Mouse (Mus musculus) hindbrain, embryonic 15.5 days (tissue): Measurements from ENCODE around the gene Abhd17c. TPM values are rescaled to one million over a fixed set of nuclear protein-coding genes. Genes with fewer than 3 reads are reported as not detected.

Source experiments
- ATAC-seq: fragments of 200-750 bp; cut with Nextera tagmentation; 2 replicates; pipeline ENCODE4 v1.8.0; 2017; ENCODE audit warnings: low read depth, moderate number of reproducible peaks, moderate TSS enrichment; ENCODE audit not compliant: low FRiP score
- H3K27ac ChIP-seq: fragments of 300-500 bp; sonication (generic); replicated peaks from 2 replicates; pipeline ENCODE4 v1.5.1; 2015; ENCODE audit warnings: mild to moderate bottlenecking, inconsistent platforms
- H3K27me3 ChIP-seq: fragments of 300-500 bp; sonication (generic); 2 replicates; pipeline ENCODE4 v1.6.1; 2015; ENCODE audit warnings: control low read depth, inconsistent platforms
- H3K36me3 ChIP-seq: fragments of 300-500 bp; sonication (generic); 2 replicates; pipeline ENCODE4 v1.6.1; 2015; ENCODE audit warnings: control low read depth, inconsistent platforms
- H3K4me1 ChIP-seq: fragments of 300-500 bp; sonication (generic); replicated peaks from 2 replicates; pipeline ENCODE4 v1.6.1; 2015; ENCODE audit warnings: control low read depth, inconsistent platforms
- H3K4me2 ChIP-seq: fragments of 300-500 bp; sonication (generic); 2 replicates; pipeline ENCODE4 v1.6.1; 2015; ENCODE audit warnings: moderate library complexity, mild to moderate bottlenecking, inconsistent platforms
- H3K4me3 ChIP-seq: fragments of 300-500 bp; sonication (generic); 2 replicates; pipeline ENCODE4 v1.5.1; 2015; ENCODE audit warnings: mild to moderate bottlenecking, inconsistent platforms
- H3K9ac ChIP-seq: fragments of 300-500 bp; sonication (generic); 2 replicates; pipeline ENCODE4 v1.6.1; 2015; ENCODE audit warnings: inconsistent platforms
- H3K9me3 ChIP-seq: fragments of 300-500 bp; sonication (generic); 2 replicates; pipeline ENCODE4 v1.6.1; 2016; ENCODE audit warnings: control low read depth, inconsistent platforms
- WGBS: fragments of 180-500 bp; shearing (Covaris S2); methylation state at CpG from one replicate; pipeline ENCODE4 v1.1.7; 2015; 5-methylcytosine and 5-hydroxymethylcytosine counted together
- polyA plus RNA-seq: library from polyadenylated mRNA; unstranded; fragments of >200 nt; fragmentation: Nextera tagmentation; extraction: Ambion mirVana; gene quantifications from 2 replicates; pipeline ENCODE4 v1.2.1, GENCODE M21; 2015

Abhd17c gene
- polyA plus RNA-seq, 1 experiment from 2014 or later, result 76.6 TPM

GRCm38 (mm10) chr7:84171177-84171787 lies 19.6 kb upstream of the Abhd17c start:
- Histone ChIP-seq H3K4me2 (no peak overlapping the region), H3K27ac (no peak overlapping the region), H3K9ac (no peak overlapping the region), H3K36me3 (no peaks in the 10 kb centered on the region), H3K9me3 (no peaks in the 10 kb centered on the region), H3K4me3 (no peak overlapping the region), H3K27me3 (no peaks in the 10 kb centered on the region), H3K4me1 (0 out of 2 replicates have a peak, but pooled peaks cover 4% of the 10 kb centered on the region)
- 94% methylated on average over 1 of the region's 1 CpGs for WGBS
- no peak for ATAC-seq

- no peak overlapping the region for H3K27ac ChIP-seq
- 87% methylated on average over 2 of the region's 2 CpGs for WGBS
- H3K9ac ChIP-seq, result no peak overlapping the region
- H3K27me3 ChIP-seq, result no peaks in the 10 kb centered on the region
- no peaks in the 10 kb centered on the region for H3K36me3 ChIP-seq
- H3K4me3 ChIP-seq, result no peak overlapping the region
- H3K4me2 ChIP-seq, result no peak overlapping the region
- ATAC-seq, result no peak
- H3K9me3 ChIP-seq, result no peaks in the 10 kb centered on the region
- H3K4me1 ChIP-seq, result no peaks in the 10 kb centered on the region
Observed at GRCm38 (mm10) chr7:84168355-84168754, 16.7 kb upstream of the Abhd17c start.

GRCm38 (mm10) chr7:84166721-84167419 lies 15.2 kb upstream of the Abhd17c start:
- ATAC-seq, result no peak
- WGBS, result 90% methylated on average over 4 of the region's 4 CpGs
- no peaks in the 10 kb centered on the region for H3K9me3 ChIP-seq
- H3K4me1 ChIP-seq, result no peaks in the 10 kb centered on the region
- H3K36me3 ChIP-seq, result no peaks in the 10 kb centered on the region
- no peak overlapping the region for H3K9ac ChIP-seq
- no peak overlapping the region for H3K4me3 ChIP-seq
- no peaks in the 10 kb centered on the region for H3K27me3 ChIP-seq
- H3K27ac ChIP-seq, result no peak overlapping the region
- no peak overlapping the region for H3K4me2 ChIP-seq

GRCm38 (mm10) chr7:84166007-84166406 lies 14.3 kb upstream of the Abhd17c start:
- Histone ChIP-seq H3K4me2 (no peak overlapping the region), H3K9ac (no peak overlapping the region), H3K36me3 (no peaks in the 10 kb centered on the region), H3K4me1 (no peaks in the 10 kb centered on the region), H3K9me3 (no peaks in the 10 kb centered on the region), H3K27me3 (no peaks in the 10 kb centered on the region), H3K27ac (no peak overlapping the region), H3K4me3 (no peak overlapping the region)
- WGBS, result 82% methylated on average over 1 of the region's 1 CpGs
- no peak for ATAC-seq

GRCm38 (mm10) chr7:84165288-84165687 lies 13.6 kb upstream of the Abhd17c start:
- Histone ChIP-seq H3K9me3 (no peaks in the 10 kb centered on the region), H3K9ac (no peak overlapping the region), H3K27me3 (no peaks in the 10 kb centered on the region), H3K27ac (no peak overlapping the region), H3K36me3 (no peaks in the 10 kb centered on the region), H3K4me1 (no peaks in the 10 kb centered on the region), H3K4me2 (no peak overlapping the region), H3K4me3 (no peak overlapping the region)
- ATAC-seq, result no peak
- 52% methylated on average over 3 of the region's 3 CpGs for WGBS

- no peak for ATAC-seq
- 87% methylated on average over 4 of the region's 4 CpGs for WGBS
- H3K27ac ChIP-seq, result no peak overlapping the region
Observed at GRCm38 (mm10) chr7:84164880-84165279, 13.2 kb upstream of the Abhd17c start.

GRCm38 (mm10) chr7:84164419-84164818 lies 12.7 kb upstream of the Abhd17c start:
- Histone ChIP-seq H3K4me1 (no peaks in the 10 kb centered on the region), H3K4me3 (no peak overlapping the region), H3K36me3 (no peaks in the 10 kb centered on the region), H3K9me3 (no peaks in the 10 kb centered on the region), H3K27me3 (no peaks in the 10 kb centered on the region), H3K27ac (no peak overlapping the region), H3K4me2 (no peak overlapping the region), H3K9ac (no peak overlapping the region)
- ATAC-seq, result no peak
- 77% methylated on average over 2 of the region's 2 CpGs for WGBS

More at GRCm38 (mm10) chr7:84164880-84165279, 13.2 kb upstream of the Abhd17c start:
- H3K9me3 ChIP-seq, result no peaks in the 10 kb centered on the region
- no peak overlapping the region for H3K9ac ChIP-seq
- H3K27me3 ChIP-seq, result no peaks in the 10 kb centered on the region
- H3K4me3 ChIP-seq, result no peak overlapping the region
- no peaks in the 10 kb centered on the region for H3K4me1 ChIP-seq
- H3K36me3 ChIP-seq, result no peaks in the 10 kb centered on the region
- no peak overlapping the region for H3K4me2 ChIP-seq

- Histone ChIP-seq H3K9ac (no peak overlapping the region), H3K27ac (no peak overlapping the region), H3K36me3 (no peaks in the 10 kb centered on the region), H3K4me3 (no peak overlapping the region), H3K4me1 (no peaks in the 10 kb centered on the region), H3K4me2 (no peak overlapping the region), H3K9me3 (no peaks in the 10 kb centered on the region), H3K27me3 (no peaks in the 10 kb centered on the region)
- WGBS, result 79% methylated on average over 4 of the region's 4 CpGs
- no peak for ATAC-seq
Observed at GRCm38 (mm10) chr7:84163585-84163984, 11.9 kb upstream of the Abhd17c start.

GRCm38 (mm10) chr7:84159414-84159813 lies 7.7 kb upstream of the Abhd17c start:
- H3K9me3 ChIP-seq, result no peaks in the 10 kb centered on the region
- no peaks in the 10 kb centered on the region for H3K27me3 ChIP-seq
- H3K4me1 ChIP-seq, result no peaks in the 10 kb centered on the region
- H3K4me2 ChIP-seq, result no peak overlapping the region
- H3K36me3 ChIP-seq, result no peaks in the 10 kb centered on the region
- 91% methylated on average over 2 of the region's 2 CpGs for WGBS
- H3K9ac ChIP-seq, result no peak overlapping the region
- no peak overlapping the region for H3K27ac ChIP-seq
- ATAC-seq, result no peak
- H3K4me3 ChIP-seq, result no peak overlapping the region

- no peak overlapping the region for H3K4me3 ChIP-seq
- no peak overlapping the region for H3K9ac ChIP-seq
- peaks cover 27% of the 10 kb centered on the region for H3K4me1 ChIP-seq
- 87% methylated on average over 4 of the region's 4 CpGs for WGBS
- no peak overlapping the region for H3K27ac ChIP-seq
- H3K9me3 ChIP-seq, result no peaks in the 10 kb centered on the region
- H3K27me3 ChIP-seq, result no peaks in the 10 kb centered on the region
- no peak overlapping the region for H3K4me2 ChIP-seq
- ATAC-seq, result no peak
- no peaks in the 10 kb centered on the region for H3K36me3 ChIP-seq
Observed at GRCm38 (mm10) chr7:84153821-84154220, 2.1 kb upstream of the Abhd17c start.

GRCm38 (mm10) chr7:84152821-84153220 lies 1.1 kb upstream of the Abhd17c start:
- H3K27me3 ChIP-seq, result no peaks in the 10 kb centered on the region
- H3K4me1 ChIP-seq, result peaks cover 35% of the 10 kb centered on the region
- ATAC-seq, result no peak
- H3K9ac ChIP-seq, result no peak overlapping the region
- no peaks in the 10 kb centered on the region for H3K9me3 ChIP-seq
- H3K36me3 ChIP-seq, result no peaks in the 10 kb centered on the region
- H3K4me3 ChIP-seq, result peak overlapping the region; percentile 97; the same call in 1 of the 2 replicates
- 84% methylated on average over 4 of the region's 4 CpGs for WGBS
- H3K4me2 ChIP-seq, result peak overlapping the region; percentile 97
- H3K27ac ChIP-seq, result no peak overlapping the region

- Histone ChIP-seq H3K36me3 (no peaks in the 10 kb centered on the region), H3K27ac (peak overlapping the region; percentile 98), H3K4me1 (peaks cover 39% of the 10 kb centered on the region), H3K9me3 (no peaks in the 10 kb centered on the region), H3K27me3 (no peaks in the 10 kb centered on the region), H3K4me3 (peak overlapping the region; percentile 97), H3K4me2 (peak overlapping the region; percentile 97), H3K9ac (peak overlapping the region; percentile 99; the same call in 1 of the 2 replicates)
- ATAC-seq, result peak; percentile 33
- 60% methylated on average over 6 of the region's 6 CpGs for WGBS
Observed at GRCm38 (mm10) chr7:84152374-84152773, 681 bp upstream of the Abhd17c start.
